ENCODE assay signal across 12 mouse cellular contexts in genomic region chr7:46591546-46591945, GRCm38 (mm10).
"Had no signal": no experiment of that assay in that cellular context is flagged by ENCODE, and none has a peak within 500 bp of the region (broad histone marks: within the 10 kb centered on the region; RNA-seq: fewer than 3 reads in every experiment).

No protein-coding gene starts in this region.

- H3K27ac ChIP-seq: kidney, embryonic 15.5 days; left cerebral cortex, adult 2 months; liver, embryonic 13.5 days had no signal

- H3K4me3 ChIP-seq: kidney, embryonic 15.5 days; left cerebral cortex, adult 2 months; liver, embryonic 13.5 days had no signal

- DNase-seq: kidney, postnatal 10 days; kidney, postnatal 36 days; layer of hippocampus, adult 9-11 months; liver, embryonic 13.5 days; lung, adult 2 months; lung, postnatal 14 days; lung, postnatal 4 days; midbrain, embryonic 14.5 days; thymus, adult 18-20 months; thymus, postnatal 36 days had no signal
